ENCODE assay signal across 14 mouse cellular contexts in the genomic region with DNA sequence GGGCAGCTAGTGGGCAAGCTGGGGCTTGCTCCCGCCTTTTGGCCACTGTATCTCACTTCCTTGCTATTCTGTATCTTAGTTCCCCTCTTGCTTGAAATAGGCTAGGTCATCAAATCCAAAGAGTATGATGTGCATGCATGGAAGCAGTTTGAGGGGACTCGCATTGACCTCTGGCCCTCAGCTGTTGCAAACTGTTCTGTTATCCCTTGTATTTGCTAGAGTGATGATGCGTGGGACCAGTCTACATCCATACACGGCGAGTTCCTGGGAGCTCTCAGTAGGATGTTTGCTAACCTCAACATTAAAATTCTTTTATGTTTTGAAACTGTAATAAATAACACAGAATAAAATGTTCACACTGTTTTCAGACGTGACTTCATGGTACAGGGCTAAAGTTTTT. TPM values are rescaled to one million over a fixed set of nuclear protein-coding genes. Genes with fewer than 3 reads are reported as not detected.
DNase-seq lines count a peak whose midpoint lies in the region; ATAC-seq and TF ChIP-seq lines count a peak whose summit lies in the region.
"Had no signal": no experiment of that assay in that cellular context is flagged by ENCODE, and none has a peak within 500 bp of the region (broad histone marks: within the 10 kb centered on the region; RNA-seq: fewer than 3 reads in every experiment).

No protein-coding gene starts in this region.

- H3K79me2 ChIP-seq in heart, adult 2 months (replicated peaks; ENCODE audit: control insufficient read depth, insufficient read depth, low read length), result no peaks in the 10 kb centered on the region
- peaks cover 87% of the 10 kb centered on the region for H3K79me2 ChIP-seq in macrophage (ENCODE audit: inconsistent target)

- ATAC-seq in heart, embryonic 14.5 days (ENCODE audit: insufficient number of reproducible peaks, insufficient read depth, low FRiP score, low read depth), result no peak
- peak; percentile 49 for ATAC-seq in lung, embryonic 16.5 days (ENCODE audit: low read depth)
- no peak for ATAC-seq in intestine, postnatal 0 days

- no peak for DNase-seq in heart, adult 2 months
- DNase-seq in lung, postnatal 14 days, result no peak
- DNase-seq: cerebellum, adult 9-11 months; kidney, adult 8-10 months had no signal

- TF ChIP-seq EP300 in heart, adult 2 months (IDR thresholded peaks at IDR 0.05; ENCODE audit: insufficient read depth, low read depth, low read length), result no peak

- no peak overlapping the region for H3K9ac ChIP-seq in heart, embryonic 14.5 days (ENCODE audit: low read length)
- H3K9ac ChIP-seq in heart, adult 2 months (ENCODE audit: low read depth, low read length), result no peak overlapping the region
- H3K9ac ChIP-seq in lung, embryonic 16.5 days (ENCODE audit: low read length), result no peak overlapping the region
- no peak overlapping the region for H3K9ac ChIP-seq in intestine, postnatal 0 days (ENCODE audit: low read depth, low read length)
- H3K9ac ChIP-seq: limb, embryonic 15.5 days; neural tube, embryonic 12.5 days; stomach, embryonic 15.5 days had no signal

- no peaks in the 10 kb centered on the region; the same call in 1 of the 2 replicates for H3K27me3 ChIP-seq in heart, embryonic 14.5 days (ENCODE audit: control insufficient read depth, insufficient read depth, low read length)
- no peaks in the 10 kb centered on the region for H3K27me3 ChIP-seq in heart, adult 2 months (ENCODE audit: control insufficient read depth, insufficient read depth, low read length)
- no peaks in the 10 kb centered on the region for H3K27me3 ChIP-seq in lung, embryonic 16.5 days (ENCODE audit: control insufficient read depth, insufficient read depth, low read depth, low read length)
- no peaks in the 10 kb centered on the region for H3K27me3 ChIP-seq in intestine, postnatal 0 days (replicated peaks; ENCODE audit: control insufficient read depth, insufficient read depth, low read length)
- H3K27me3 ChIP-seq: limb, embryonic 15.5 days; neural tube, embryonic 12.5 days; stomach, embryonic 15.5 days had no signal

- 76% methylated on average over 6 of the region's 6 CpGs for WGBS in heart, embryonic 14.5 days
- WGBS in heart, adult 2 months, result 91% methylated on average over 6 of the region's 6 CpGs
- 56% methylated on average over 6 of the region's 6 CpGs for WGBS in lung, embryonic 16.5 days
- WGBS in bone marrow, adult 2 months, result 78% methylated on average over 6 of the region's 6 CpGs
- WGBS in macrophage (ENCODE audit: missing documents), result 89% methylated on average over 6 of the region's 6 CpGs
- WGBS in intestine, postnatal 0 days, result 79% methylated on average over 6 of the region's 6 CpGs

- 0 out of 4 replicates have a peak overlapping the region, but pooled peaks of 1 of the 2 experiments have one; percentile 4 for H3K27ac ChIP-seq in heart, embryonic 14.5 days (replicated peaks in 1 of 2; ENCODE audit: control insufficient read depth in 1 of 2, insufficient read depth in 1 of 2, low read depth in 2 of 2, low read length in 2 of 2)
- H3K27ac ChIP-seq in heart, adult 2 months, result no peak overlapping the region
- no peak overlapping the region for H3K27ac ChIP-seq in lung, embryonic 16.5 days (ENCODE audit: low read length)
- H3K27ac ChIP-seq in bone marrow, adult 2 months (ENCODE audit: control insufficient read depth, insufficient read depth, low read depth, low read length, poor library complexity), result peak overlapping the region; percentile 21; the same call in 1 of the 2 replicates
- H3K27ac ChIP-seq in macrophage, result peak overlapping the region; percentile 73
- no peak overlapping the region for H3K27ac ChIP-seq in intestine, postnatal 0 days (ENCODE audit: low read depth, low read length)
- H3K27ac ChIP-seq: hindbrain, embryonic 10.5 days; limb, embryonic 15.5 days; neural tube, embryonic 12.5 days; stomach, embryonic 15.5 days had no signal

- H3K36me3 ChIP-seq in heart, embryonic 14.5 days (ENCODE audit: control insufficient read depth, insufficient read depth, low read length), result no peaks in the 10 kb centered on the region
- no peaks in the 10 kb centered on the region for H3K36me3 ChIP-seq in heart, adult 2 months (ENCODE audit: control insufficient read depth, insufficient read depth, low read length)
- H3K36me3 ChIP-seq in lung, embryonic 16.5 days (ENCODE audit: control insufficient read depth, insufficient read depth, low read length), result no peaks in the 10 kb centered on the region
- H3K36me3 ChIP-seq in macrophage (ENCODE audit: inconsistent target), result no peaks in the 10 kb centered on the region
- H3K36me3 ChIP-seq in intestine, postnatal 0 days (ENCODE audit: control insufficient read depth, insufficient read depth), result no peaks in the 10 kb centered on the region
- H3K36me3 ChIP-seq: limb, embryonic 15.5 days; neural tube, embryonic 12.5 days; stomach, embryonic 15.5 days had no signal

- H3K4me3 ChIP-seq in heart, embryonic 14.5 days (ENCODE audit: control insufficient read depth in 1 of 2, insufficient read depth in 1 of 2, low read depth in 1 of 2, low read length in 2 of 2), result no peak overlapping the region
- H3K4me3 ChIP-seq in heart, adult 2 months, result no peak overlapping the region
- no peak overlapping the region for H3K4me3 ChIP-seq in lung, embryonic 16.5 days (ENCODE audit: low read length)
- no peak overlapping the region for H3K4me3 ChIP-seq in bone marrow, adult 2 months (replicated peaks; ENCODE audit: control insufficient read depth, low read depth, low read length)
- no peak overlapping the region for H3K4me3 ChIP-seq in macrophage (ENCODE audit: inconsistent target)
- no peak overlapping the region for H3K4me3 ChIP-seq in intestine, postnatal 0 days (ENCODE audit: low read depth, low read length)
- H3K4me3 ChIP-seq: hindbrain, embryonic 10.5 days; limb, embryonic 15.5 days; neural tube, embryonic 12.5 days; stomach, embryonic 15.5 days had no signal

- no peak for TF ChIP-seq CTCF in heart, adult 2 months (IDR thresholded peaks at IDR 0.05)
- no peak for TF ChIP-seq CTCF in bone marrow, adult 2 months (IDR thresholded peaks at IDR 0.05; ENCODE audit: control insufficient read depth, insufficient read depth, low read length)
- no peak for TF ChIP-seq CTCF in intestine, postnatal 0 days (IDR thresholded peaks at IDR 0.05; ENCODE audit: low read depth)

- peaks cover 17 to 41% of the 10 kb centered on the region in 2 experiments for H3K4me1 ChIP-seq in heart, embryonic 14.5 days (ENCODE audit: control insufficient read depth in 2 of 2, insufficient read depth in 2 of 2, low read length in 2 of 2)
- H3K4me1 ChIP-seq in heart, adult 2 months (ENCODE audit: control insufficient read depth, insufficient read depth, low read length), result peaks cover 3% of the 10 kb centered on the region
- peaks cover 12% of the 10 kb centered on the region for H3K4me1 ChIP-seq in lung, embryonic 16.5 days (replicated peaks; ENCODE audit: control insufficient read depth, insufficient read depth, low read length)
- peaks cover 10% of the 10 kb centered on the region for H3K4me1 ChIP-seq in bone marrow, adult 2 months (ENCODE audit: control insufficient read depth, insufficient read depth, low read length)
- H3K4me1 ChIP-seq in intestine, postnatal 0 days (replicated peaks; ENCODE audit: control insufficient read depth, insufficient read depth, low read length), result peaks cover 8% of the 10 kb centered on the region; the same call in 1 of the 2 replicates

- intact Hi-C loops in heart, adult 2 months (cut with DNase I), result loop anchor here (5.0 kb wide), 1 partner anchor 1253 kb away; no protein-coding TSS in a partner anchor

- peak overlapping the region; percentile 38 for H3K4me2 ChIP-seq in heart, embryonic 14.5 days (ENCODE audit: low read length)
- no peak overlapping the region for H3K4me2 ChIP-seq in lung, embryonic 16.5 days (ENCODE audit: low read depth, low read length)
- no peak overlapping the region for H3K4me2 ChIP-seq in intestine, postnatal 0 days (replicated peaks; ENCODE audit: low read depth)
- H3K4me2 ChIP-seq: limb, embryonic 15.5 days; neural tube, embryonic 12.5 days; stomach, embryonic 15.5 days had no signal

- peaks cover 7% of the 10 kb centered on the region for H3K9me3 ChIP-seq in heart, embryonic 14.5 days (ENCODE audit: control insufficient read depth, low read length)
- peaks cover 7% of the 10 kb centered on the region; the same call in 1 of the 2 replicates for H3K9me3 ChIP-seq in lung, embryonic 16.5 days (ENCODE audit: control insufficient read depth, low read length)
- no peaks in the 10 kb centered on the region for H3K9me3 ChIP-seq in intestine, postnatal 0 days (ENCODE audit: control insufficient read depth)
- H3K9me3 ChIP-seq: limb, embryonic 15.5 days; neural tube, embryonic 12.5 days; stomach, embryonic 15.5 days had no signal

- no peak for TF ChIP-seq POLR2A in heart, adult 2 months (IDR thresholded peaks at IDR 0.05; ENCODE audit: insufficient read depth, low read depth, low read length)
- TF ChIP-seq POLR2A in bone marrow, adult 2 months (IDR thresholded peaks at IDR 0.05; ENCODE audit: borderline replicate concordance, control insufficient read depth, low read depth, low read length), result no peak

RNA-seq across cellular contexts. Expression of a gene that starts 13.3 kb away (rescaled TPM):
- 32.0 and 34.4 TPM in 2 replicates for polyA plus RNA-seq in heart, embryonic 14.5 days (2014; fragmentation: Nextera tagmentation; extraction: Ambion mirVana)
- total RNA-seq in heart, adult 2 months (2021), result 1 to 10 TPM; 8.7 to 9.6 TPM
- polyA plus RNA-seq in heart, adult 2 months (2012; rRNA removed), result 2.1 and 3.5 TPM in 2 replicates
- polyA plus RNA-seq in lung, embryonic 16.5 days (2015; fragmentation: Nextera tagmentation; extraction: Ambion mirVana), result 19.7 and 21.4 TPM in 2 replicates
- polyA plus RNA-seq in bone marrow, adult 2 months (2011; ENCODE audit: insufficient read depth, insufficient read length, low replicate concordance, missing spikeins), result 3.4 and 23.8 TPM in 2 replicates
- 1,000 to 10,000 TPM in 7 of 26 experiments, 100 to 1,000 TPM in 19; 161 to 1,623 (median 510) TPM for total RNA-seq in macrophage (2018; cell fraction: chromatin; rRNA removed)
- 100 to 1,000 TPM in 4 of 26 experiments, 10 to 100 TPM in 22; 51.6 to 134 (median 75.1) TPM for total RNA-seq in macrophage (2018; cell fraction: cytosol; rRNA removed)
- 1,000 to 10,000 TPM in 2 of 26 experiments, 100 to 1,000 TPM in 24; 169 to 1,979 (median 530) TPM for total RNA-seq in macrophage (2018; cell fraction: nucleus; rRNA removed)
- polyA plus RNA-seq in macrophage (2018), result 26.1 to 30.0 TPM (median 26.4 TPM) in 3 replicates
- 21.5 and 21.8 TPM in 2 replicates for polyA plus RNA-seq in intestine, postnatal 0 days (2015; fragmentation: Nextera tagmentation; extraction: Ambion mirVana)
- total RNA-seq: MEL had no signal

Comparison
In these comparisons a context has a peak if more than half of its experiments do, and no peak if none do; other contexts are left out.
1. H3K27ac ChIP-seq: peak in bone marrow, adult 2 months (single experiment) and macrophage (single experiment); none in heart, adult 2 months (single experiment), lung, embryonic 16.5 days (single experiment) and intestine, postnatal 0 days (single experiment).